Mouse (Mus musculus) layer of hippocampus, adult 18-20 months (tissue): Measurements from ENCODE around the gene Pycr1. TPM values are rescaled to one million over a fixed set of nuclear protein-coding genes. Genes with fewer than 3 reads are reported as not detected.
"Not testable (repeated sequence)": the region's sequence is repeated elsewhere in the genome, so short reads cannot be mapped to it uniquely, and the experiment has no call there.

Experiments
- DNase-seq, 2 experiments: peaks; one replicate each; pipeline ENCODE4 v3.0.0; 2022; ENCODE audit warnings: low spot score in 2 of 2
- long read RNA-seq: library from polyadenylated mRNA; stranded (forward); transcript quantifications from one replicate; pipeline ENCODE4 v2.0.0, GENCODE M21; 2021
- total RNA-seq, 2 experiments: library from RNA; stranded (reverse); gene quantifications; 2 replicates each; pipeline ENCODE4 v1.2.3; 2021

Pycr1 gene
- 1 to 10 TPM in 1 of 2 experiments, under 1 TPM in 1; 0.81 to 2.0 TPM for total RNA-seq
- long read RNA-seq, partial matches to known transcripts, result 0 of 1 reads
- long read RNA-seq, other reads (novel, unspliced or antisense), result 0 of 1 reads

GRCm38 (mm10) chr11:120643601-120643987 lies at the start of gene Pycr1:
Gene Pycr1, minus strand, starts transcription at chr11:120643769.
- DNase-seq, result peak; percentile 93 to 95

GRCm38 (mm10) chr11:120692471-120693011 lies 49.0 kb upstream of the Pycr1 start:
- peak in 1 of 2 experiments; percentile 60 for DNase-seq

- DNase-seq, result no peak
Observed at GRCm38 (mm10) chr11:120689365-120689764, 45.8 kb upstream of the Pycr1 start.

GRCm38 (mm10) chr11:120686650-120687272 lies 43.2 kb upstream of the Pycr1 start:
- no peak for DNase-seq

- DNase-seq, result no peak
Observed at GRCm38 (mm10) chr11:120684660-120685059, 41.1 kb upstream of the Pycr1 start.

- DNase-seq, result no peak
Observed at GRCm38 (mm10) chr11:120684086-120684485, 40.5 kb upstream of the Pycr1 start.

GRCm38 (mm10) chr11:120683536-120683935 lies 40.0 kb upstream of the Pycr1 start:
- no peak for DNase-seq

- no peak for DNase-seq
Observed at GRCm38 (mm10) chr11:120682683-120683082, 39.1 kb upstream of the Pycr1 start.

- no peak for DNase-seq
Observed at GRCm38 (mm10) chr11:120679909-120680308, 36.3 kb upstream of the Pycr1 start.

GRCm38 (mm10) chr11:120676951-120677350 lies 33.4 kb upstream of the Pycr1 start:
- no peak for DNase-seq

GRCm38 (mm10) chr11:120675875-120676274 lies 32.3 kb upstream of the Pycr1 start:
- DNase-seq, result not testable (repeated sequence)

- DNase-seq, result no peak
Observed at GRCm38 (mm10) chr11:120673594-120674122, 30.1 kb upstream of the Pycr1 start.

- peak; percentile 90 to 95 for DNase-seq
Observed at GRCm38 (mm10) chr11:120672687-120673593, 29.4 kb upstream of the Pycr1 start, which contains the start of gene Aspscr1. Gene Aspscr1, plus strand, starts transcription at chr11:120672973.

GRCm38 (mm10) chr11:120666617-120667016 lies 23.0 kb upstream of the Pycr1 start:
- no peak for DNase-seq

- DNase-seq, result no peak
Observed at GRCm38 (mm10) chr11:120665406-120665805, 21.8 kb upstream of the Pycr1 start.

GRCm38 (mm10) chr11:120663714-120664113 lies 20.1 kb upstream of the Pycr1 start:
- DNase-seq, result no peak

- DNase-seq, result no peak
Observed at GRCm38 (mm10) chr11:120662759-120663158, 19.2 kb upstream of the Pycr1 start.

GRCm38 (mm10) chr11:120661076-120661460 lies 17.5 kb upstream of the Pycr1 start, which contains the start of gene Notum:
Gene Notum, minus strand, starts transcription at chr11:120661175.
- DNase-seq, result no peak

- no peak for DNase-seq
Observed at GRCm38 (mm10) chr11:120660301-120661075, 16.9 kb upstream of the Pycr1 start.

- DNase-seq, result no peak
Observed at GRCm38 (mm10) chr11:120659509-120660300, 16.1 kb upstream of the Pycr1 start.
